Mouse (Mus musculus) hindbrain, embryonic 13.5 days (tissue): ENCODE data around the gene C1qa. TPM values are rescaled to one million over a fixed set of nuclear protein-coding genes. Genes with fewer than 3 reads are reported as not detected.
A peak's percentile ranks its signal among the peaks of the same experiment; 100 is the strongest.

Source experiments
- ATAC-seq: fragments of 200-750 bp; cut with Nextera tagmentation; 2 replicates; pipeline ENCODE4 v1.8.0; 2017; ENCODE audit warnings: moderate TSS enrichment; ENCODE audit not compliant: low FRiP score
- H3K27ac ChIP-seq: fragments of 300-500 bp; sonication (generic); 2 replicates; pipeline ENCODE4 v1.5.1; 2015; ENCODE audit warnings: inconsistent platforms, mild to moderate bottlenecking, moderate library complexity
- H3K27me3 ChIP-seq: fragments of 300-500 bp; sonication (generic); 2 replicates; pipeline ENCODE4 v1.6.1; 2015; ENCODE audit warnings: mild to moderate bottlenecking, inconsistent platforms
- H3K36me3 ChIP-seq: fragments of 300-500 bp; sonication (generic); 2 replicates; pipeline ENCODE4 v1.6.1; 2015; ENCODE audit warnings: mild to moderate bottlenecking, inconsistent platforms
- H3K4me1 ChIP-seq: fragments of 300-500 bp; sonication (generic); replicated peaks from 2 replicates; pipeline ENCODE4 v1.6.1; 2015; ENCODE audit warnings: inconsistent platforms
- H3K4me2 ChIP-seq: fragments of 300-500 bp; sonication (generic); 2 replicates; pipeline ENCODE4 v1.6.1; 2015; ENCODE audit warnings: inconsistent platforms, mild to moderate bottlenecking, moderate library complexity
- H3K4me3 ChIP-seq: fragments of 300-500 bp; sonication (generic); 2 replicates; pipeline ENCODE4 v1.5.1; 2015; ENCODE audit warnings: mild to moderate bottlenecking, inconsistent platforms
- H3K9ac ChIP-seq: fragments of 300-500 bp; sonication (generic); 2 replicates; pipeline ENCODE4 v1.6.1; 2015; ENCODE audit warnings: mild to moderate bottlenecking, inconsistent platforms
- H3K9me3 ChIP-seq: fragments of 300-500 bp; sonication (generic); 2 replicates; pipeline ENCODE4 v1.6.1; 2016; ENCODE audit warnings: inconsistent platforms
- WGBS: fragments of 180-500 bp; shearing (Covaris S2); methylation state at CpG from one replicate; pipeline ENCODE4 v1.1.7; 2015; 5-methylcytosine and 5-hydroxymethylcytosine counted together
- polyA plus RNA-seq: library from polyadenylated mRNA; unstranded; fragments of >200 nt; fragmentation: Nextera tagmentation; extraction: Ambion mirVana; gene quantifications from 2 replicates; pipeline ENCODE4 v1.2.1, GENCODE M21; 2015

Gene C1qa
- polyA plus RNA-seq, 1 experiment from 2014 or later, result 24.6 TPM

- Histone ChIP-seq H3K27me3 (no peaks in the 10 kb centered on the region), H3K4me1 (no peaks in the 10 kb centered on the region), H3K9me3 (no peaks in the 10 kb centered on the region), H3K4me2 (no peak overlapping the region), H3K36me3 (no peaks in the 10 kb centered on the region), H3K4me3 (no peak overlapping the region), H3K27ac (no peak overlapping the region), H3K9ac (no peak overlapping the region)
- WGBS, result 92% methylated on average over 14 of the region's 14 CpGs
- ATAC-seq, result no peak
These were observed 23.6 kb downstream of the C1qa start for GRCm38 (mm10) chr4:136875012-136875411.

GRCm38 (mm10) chr4:136868371-136868770, 30.2 kb downstream of the C1qa start:
- Histone ChIP-seq H3K9ac (no peak overlapping the region), H3K4me1 (peaks cover 38% of the 10 kb centered on the region), H3K4me3 (no peak overlapping the region), H3K36me3 (no peaks in the 10 kb centered on the region), H3K27me3 (no peaks in the 10 kb centered on the region), H3K9me3 (no peaks in the 10 kb centered on the region), H3K4me2 (no peak overlapping the region), H3K27ac (0 out of 2 replicates have a peak overlapping the region, but pooled peaks have one; percentile 30)
- ATAC-seq, result no peak
- WGBS, result 87% methylated on average over 6 of the region's 6 CpGs

GRCm38 (mm10) chr4:136867690-136868345, 30.8 kb downstream of the C1qa start:
- Histone ChIP-seq H3K4me1 (peaks cover 38% of the 10 kb centered on the region), H3K4me2 (no peak overlapping the region)
- 14% methylated on average over 10 of the region's 12 CpGs for WGBS

GRCm38 (mm10) chr4:136865531-136865930, 33.1 kb downstream of the C1qa start:
- WGBS, result 55% methylated on average over 5 of the region's 5 CpGs
- H3K27me3 ChIP-seq, result no peaks in the 10 kb centered on the region
- peaks cover 55% of the 10 kb centered on the region for H3K4me1 ChIP-seq
- H3K27ac ChIP-seq, result peak overlapping the region; percentile 89
- no peak overlapping the region for H3K4me3 ChIP-seq
- H3K9me3 ChIP-seq, result no peaks in the 10 kb centered on the region
- peak overlapping the region; percentile 25; the same call in 1 of the 2 replicates for H3K9ac ChIP-seq
- H3K36me3 ChIP-seq, result no peaks in the 10 kb centered on the region
- peak overlapping the region; percentile 26; the same call in 1 of the 2 replicates for H3K4me2 ChIP-seq
- ATAC-seq, result 0 out of 2 replicates have a peak, but pooled peaks have one; percentile 5

More at GRCm38 (mm10) chr4:136867690-136868345, 30.8 kb downstream of the C1qa start:
- peak overlapping the region; percentile 30; the same call in 1 of the 2 replicates for H3K27ac ChIP-seq
- no peaks in the 10 kb centered on the region for H3K9me3 ChIP-seq
- no peaks in the 10 kb centered on the region for H3K36me3 ChIP-seq
- H3K9ac ChIP-seq, result no peak overlapping the region
- no peak overlapping the region for H3K4me3 ChIP-seq
- ATAC-seq, result peak; percentile 27; the same call in 1 of the 2 replicates
- H3K27me3 ChIP-seq, result no peaks in the 10 kb centered on the region

GRCm38 (mm10) chr4:136864751-136865470, 33.7 kb downstream of the C1qa start:
- peak; percentile 40; the same call in 1 of the 2 replicates for ATAC-seq

GRCm38 (mm10) chr4:136863517-136863916, 35.1 kb downstream of the C1qa start:
- 36% methylated on average over 9 of the region's 9 CpGs for WGBS
- H3K27me3 ChIP-seq, result no peaks in the 10 kb centered on the region

More at GRCm38 (mm10) chr4:136864751-136865470, 33.7 kb downstream of the C1qa start:
- H3K4me1 ChIP-seq, result peaks cover 55% of the 10 kb centered on the region
- WGBS, result 3% methylated on average over 15 of the region's 15 CpGs
- peak overlapping the region; percentile 26; the same call in 1 of the 2 replicates for H3K4me2 ChIP-seq
- H3K9ac ChIP-seq, result peak overlapping the region; percentile 25; the same call in 1 of the 2 replicates
- no peaks in the 10 kb centered on the region for H3K36me3 ChIP-seq
- H3K27ac ChIP-seq, result peak overlapping the region; percentile 89
- no peaks in the 10 kb centered on the region for H3K9me3 ChIP-seq
- no peak overlapping the region for H3K4me3 ChIP-seq
- H3K27me3 ChIP-seq, result no peaks in the 10 kb centered on the region

GRCm38 (mm10) chr4:136862411-136862810, 36.2 kb downstream of the C1qa start:
- Histone ChIP-seq H3K4me2 (no peak overlapping the region), H3K27me3 (no peaks in the 10 kb centered on the region), H3K9ac (0 out of 2 replicates have a peak overlapping the region, but pooled peaks have one; percentile 49), H3K36me3 (no peaks in the 10 kb centered on the region), H3K4me3 (no peak overlapping the region), H3K9me3 (no peaks in the 10 kb centered on the region), H3K4me1 (peaks cover 44% of the 10 kb centered on the region), H3K27ac (peak overlapping the region; percentile 75)
- ATAC-seq, result no peak
- WGBS, result 75% methylated on average over 2 of the region's 2 CpGs

More at GRCm38 (mm10) chr4:136863517-136863916, 35.1 kb downstream of the C1qa start:
- no peak for ATAC-seq
- Histone ChIP-seq H3K4me1 (peaks cover 55% of the 10 kb centered on the region), H3K36me3 (no peaks in the 10 kb centered on the region), H3K4me3 (no peak overlapping the region), H3K27ac (no peak overlapping the region), H3K9ac (no peak overlapping the region), H3K4me2 (no peak overlapping the region), H3K9me3 (no peaks in the 10 kb centered on the region)

- Histone ChIP-seq H3K9me3 (no peaks in the 10 kb centered on the region), H3K4me3 (no peak overlapping the region), H3K27ac (peak overlapping the region; percentile 75), H3K36me3 (no peaks in the 10 kb centered on the region), H3K9ac (peak overlapping the region; percentile 49; the same call in 1 of the 2 replicates), H3K4me1 (peaks cover 41% of the 10 kb centered on the region), H3K4me2 (no peak overlapping the region), H3K27me3 (no peaks in the 10 kb centered on the region)
- WGBS, result 3% methylated on average over 17 of the region's 17 CpGs
- no peak for ATAC-seq
These were observed 36.8 kb downstream of the C1qa start for GRCm38 (mm10) chr4:136861806-136862205.

GRCm38 (mm10) chr4:136860022-136860421, 38.6 kb downstream of the C1qa start:
- Histone ChIP-seq H3K36me3 (no peaks in the 10 kb centered on the region), H3K9ac (no peak overlapping the region), H3K27me3 (no peaks in the 10 kb centered on the region), H3K4me2 (no peak overlapping the region), H3K27ac (no peak overlapping the region), H3K9me3 (no peaks in the 10 kb centered on the region), H3K4me1 (peaks cover 28% of the 10 kb centered on the region), H3K4me3 (no peak overlapping the region)
- 85% methylated on average over 7 of the region's 7 CpGs for WGBS
- ATAC-seq, result no peak

GRCm38 (mm10) chr4:136855081-136855480, 43.5 kb downstream of the C1qa start:
- Histone ChIP-seq H3K4me3 (no peak overlapping the region), H3K27me3 (no peaks in the 10 kb centered on the region), H3K9ac (no peak overlapping the region), H3K4me1 (no peaks in the 10 kb centered on the region), H3K36me3 (no peaks in the 10 kb centered on the region), H3K9me3 (no peaks in the 10 kb centered on the region), H3K27ac (no peak overlapping the region), H3K4me2 (no peak overlapping the region)
- WGBS, result 34% methylated on average over 6 of the region's 6 CpGs
- ATAC-seq, result no peak

GRCm38 (mm10) chr4:136852989-136853388, 45.6 kb downstream of the C1qa start:
- WGBS, result 88% methylated on average over 12 of the region's 12 CpGs
- ATAC-seq, result no peak
- Histone ChIP-seq H3K27me3 (no peaks in the 10 kb centered on the region), H3K36me3 (no peaks in the 10 kb centered on the region), H3K9ac (no peak overlapping the region), H3K4me1 (0 out of 2 replicates have a peak, but pooled peaks cover 5% of the 10 kb centered on the region), H3K9me3 (no peaks in the 10 kb centered on the region), H3K27ac (no peak overlapping the region), H3K4me3 (no peak overlapping the region), H3K4me2 (no peak overlapping the region)

GRCm38 (mm10) chr4:136852119-136852518, 46.5 kb downstream of the C1qa start:
- no peak for ATAC-seq
- no peak overlapping the region for H3K4me2 ChIP-seq
- H3K27me3 ChIP-seq, result no peaks in the 10 kb centered on the region
- no peak overlapping the region for H3K9ac ChIP-seq
- no peak overlapping the region for H3K4me3 ChIP-seq
- H3K36me3 ChIP-seq, result no peaks in the 10 kb centered on the region
- H3K9me3 ChIP-seq, result no peaks in the 10 kb centered on the region
- no peak overlapping the region for H3K27ac ChIP-seq
- WGBS, result 62% methylated on average over 5 of the region's 5 CpGs
- H3K4me1 ChIP-seq, result peaks cover 9% of the 10 kb centered on the region; the same call in 1 of the 2 replicates
